Mouse (Mus musculus): ENCODE data around the gene Fam50b. TPM values are rescaled to one million over a fixed set of nuclear protein-coding genes. Genes with fewer than 3 reads are reported as not detected.

Gene Fam50b
- not detected for total RNA-seq (2023)

GRCm38 (mm10) chr13:34734686-34735085 lies at the start of gene Fam50b:
Fam50b (plus strand) TSS chr13:34734850.

Other genes with a start within 250 kb of the Fam50b start
- under 1 TPM; 0.35 to 0.66 TPM for gene Pxdc1, start 81.4 kb upstream of the Fam50b start, total RNA-seq (2023)
- 10 to 100 TPM; 57.8 to 61.0 TPM for gene Prpf4b, start 140.5 kb downstream of the Fam50b start, total RNA-seq (2023)
- not detected for gene Fam217a, start 189.5 kb downstream of the Fam50b start, total RNA-seq (2023)
- not detected for gene 4933417A18Rik, start 189.6 kb downstream of the Fam50b start, total RNA-seq (2023)
- gene Eci3, start 229.0 kb downstream of the Fam50b start, total RNA-seq (2023), result not detected

Measured in neutrophil, adult 83 days (primary cell).